Mouse (Mus musculus): ENCODE measurements around the gene Rabggtb. TPM values are rescaled to one million over a fixed set of nuclear protein-coding genes. Genes with fewer than 3 reads are reported as not detected.

Rabggtb gene
- polyA plus RNA-seq, 1 experiment = 40.6 TPM

DNA sequence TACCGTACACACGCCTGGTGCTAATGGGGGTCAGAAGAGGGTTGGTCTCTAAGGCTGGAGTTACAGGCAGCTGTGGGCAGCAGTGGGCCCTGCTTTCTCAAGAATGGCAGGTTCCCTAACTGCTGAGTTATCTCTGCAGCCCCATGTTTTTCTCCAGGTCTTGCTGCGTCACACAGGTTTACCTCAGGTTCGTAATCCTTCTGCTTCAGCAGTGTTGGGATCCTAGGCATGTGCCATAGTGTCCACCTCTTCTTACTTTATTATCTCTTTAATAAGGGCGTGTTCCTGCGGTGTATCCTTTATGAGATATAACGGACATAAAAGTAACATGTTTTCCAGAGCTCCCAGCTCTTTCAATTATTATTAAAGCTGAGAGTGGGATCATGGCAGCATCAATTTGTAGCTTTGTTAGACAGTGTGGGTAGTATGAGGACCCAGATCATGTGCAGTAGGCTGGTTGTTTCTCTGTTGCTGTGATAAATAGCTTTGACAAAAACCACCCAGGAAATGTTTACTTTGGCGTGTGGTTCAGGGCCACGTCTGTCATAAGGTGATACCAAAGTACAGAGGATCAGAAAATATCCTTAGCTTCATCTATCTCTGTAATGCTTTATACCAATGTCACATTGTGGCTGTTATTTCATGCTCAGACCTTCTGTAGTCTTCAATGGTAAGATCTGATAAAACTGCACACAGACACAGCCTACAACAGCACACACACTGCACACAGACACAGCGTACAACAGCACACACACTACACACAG lies 8.5 kb upstream of the Rabggtb start:
- no peak for DNase-seq (ENCODE audit: low read depth)

DNA sequence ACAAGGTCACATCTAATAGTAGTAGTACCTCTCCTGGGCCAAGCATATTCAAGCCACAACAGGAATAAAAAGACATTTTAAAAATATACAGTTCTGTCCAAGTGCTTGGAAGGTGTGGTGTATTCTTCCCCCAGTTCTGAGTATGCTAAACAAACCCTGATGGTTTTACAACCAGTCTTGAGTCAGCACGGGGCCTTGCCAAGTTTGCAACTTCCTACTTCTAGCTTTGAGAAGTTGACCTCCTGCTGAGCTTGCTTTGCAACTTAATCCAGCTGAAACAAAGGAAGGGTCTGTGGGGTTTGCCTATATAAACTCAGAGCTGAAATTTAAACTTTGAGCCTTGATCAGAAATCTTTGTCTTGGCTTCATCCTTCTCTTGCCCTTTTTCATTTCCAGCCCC lies 4.4 kb upstream of the Rabggtb start:
- DNase-seq (ENCODE audit: low read depth) = no peak

DNA sequence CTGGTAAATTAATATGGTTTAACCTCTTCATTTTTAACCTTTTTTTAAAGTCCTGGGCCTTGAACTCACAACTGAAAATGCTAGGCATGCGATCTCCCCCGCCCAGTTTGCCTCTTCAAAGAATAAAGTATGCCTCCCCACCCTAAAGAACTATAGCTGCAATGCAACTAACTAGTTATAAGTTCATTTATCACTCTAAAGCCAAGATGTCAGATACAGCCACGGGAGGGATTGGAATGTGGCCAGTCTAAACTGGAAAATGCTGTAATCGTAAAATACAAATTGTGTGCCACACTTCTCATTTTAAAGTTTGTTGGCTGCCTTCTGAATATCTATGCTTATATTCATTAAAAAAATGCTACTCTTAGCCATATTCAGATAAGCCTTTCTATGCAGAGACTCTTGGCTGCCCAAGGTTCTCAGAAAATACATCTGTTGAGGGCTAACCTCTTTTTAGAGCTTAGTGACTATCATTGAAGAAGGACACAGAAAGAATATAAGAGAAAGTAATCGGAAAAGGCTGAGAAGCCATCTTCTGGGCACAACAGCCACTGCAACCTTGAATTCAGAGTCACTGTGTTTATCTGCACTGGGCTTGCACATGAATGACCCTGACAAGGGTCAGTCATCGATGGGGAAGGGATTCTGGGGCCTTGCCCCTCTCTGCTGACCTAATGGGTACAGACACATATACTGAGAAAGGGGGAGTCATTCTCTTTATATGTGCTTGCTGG lies 868 bp upstream of the Rabggtb start:
- no peak for DNase-seq (ENCODE audit: low read depth)

DNA sequence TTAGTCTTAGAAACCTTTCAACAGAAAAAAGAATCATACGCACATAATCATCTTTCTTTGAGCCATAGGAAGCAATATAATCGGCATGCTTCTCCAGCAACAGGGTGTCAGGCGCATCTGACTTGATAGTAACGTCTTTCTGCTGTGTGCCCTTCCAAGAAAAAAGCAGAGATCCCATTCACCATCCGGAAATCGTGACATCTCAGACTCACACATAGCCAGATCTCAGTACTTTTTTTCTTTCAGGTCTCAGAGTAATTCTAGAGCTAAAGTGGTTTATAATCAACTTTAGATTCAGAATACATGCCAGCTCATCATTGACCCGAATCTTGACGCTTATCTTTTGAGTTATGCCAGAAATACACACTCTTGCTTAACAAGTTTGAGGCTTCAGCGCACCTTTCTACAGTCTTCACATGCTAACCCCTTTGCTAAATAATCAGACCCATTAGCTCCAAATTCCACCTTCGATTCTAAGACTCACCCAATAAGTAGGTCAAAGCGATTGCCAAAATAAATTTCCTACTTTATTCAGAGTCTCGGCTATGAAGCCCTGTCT lies 848 bp downstream of the Rabggtb start:
- DNase-seq (ENCODE audit: low read depth) = no peak

DNA sequence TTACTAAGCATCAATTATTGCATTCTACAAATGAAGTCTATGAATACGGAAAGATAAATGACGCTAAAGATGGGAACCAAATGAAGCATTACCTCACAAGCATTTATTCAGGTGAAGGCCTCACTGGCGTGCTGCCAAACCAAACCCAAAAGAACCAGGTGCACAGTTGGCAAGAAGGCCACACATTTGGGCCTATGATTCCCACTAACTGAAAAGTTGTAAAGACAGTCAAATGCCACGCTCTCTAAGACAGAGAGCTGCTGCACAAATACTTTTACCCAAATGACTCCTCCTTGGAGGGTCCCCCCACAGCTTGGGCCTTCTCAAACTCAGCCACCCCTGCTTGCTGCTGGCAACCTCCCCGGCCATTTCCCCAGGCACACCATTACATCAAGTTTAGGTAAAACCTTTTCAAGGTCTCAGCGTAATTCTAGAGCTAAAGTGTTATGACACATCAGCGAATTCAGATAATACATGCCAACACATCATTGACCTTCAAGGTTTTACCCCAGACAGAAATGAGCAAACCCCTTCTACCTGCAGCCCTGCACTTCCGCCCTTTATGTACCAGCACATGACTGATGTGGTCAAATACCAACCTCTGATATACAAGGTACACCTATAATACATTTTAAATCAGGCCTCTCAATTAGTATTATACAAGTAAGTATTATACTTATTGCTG lies 1.5 kb downstream of the Rabggtb start:
- DNase-seq (ENCODE audit: low read depth) = no peak

DNA sequence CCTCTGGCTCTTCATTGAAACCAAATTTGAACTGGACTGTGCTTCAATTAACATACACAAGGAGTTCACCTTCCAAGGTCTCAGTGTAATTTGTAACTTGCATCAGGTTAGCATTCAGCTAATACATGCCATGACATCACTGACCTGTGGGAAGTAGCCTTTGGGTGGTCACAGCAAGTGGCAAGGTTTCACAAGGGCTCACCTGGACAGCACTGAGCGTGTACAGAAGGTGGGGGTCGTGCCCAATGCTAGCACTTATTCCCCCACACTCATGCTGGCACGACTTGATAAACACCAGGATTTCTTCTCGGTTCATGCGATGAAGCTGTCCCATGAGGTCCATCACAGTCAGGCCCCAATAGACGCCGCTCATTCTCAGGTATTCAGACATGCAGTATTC lies 2.3 kb downstream of the Rabggtb start:
- no peak for DNase-seq (ENCODE audit: low read depth)

DNA sequence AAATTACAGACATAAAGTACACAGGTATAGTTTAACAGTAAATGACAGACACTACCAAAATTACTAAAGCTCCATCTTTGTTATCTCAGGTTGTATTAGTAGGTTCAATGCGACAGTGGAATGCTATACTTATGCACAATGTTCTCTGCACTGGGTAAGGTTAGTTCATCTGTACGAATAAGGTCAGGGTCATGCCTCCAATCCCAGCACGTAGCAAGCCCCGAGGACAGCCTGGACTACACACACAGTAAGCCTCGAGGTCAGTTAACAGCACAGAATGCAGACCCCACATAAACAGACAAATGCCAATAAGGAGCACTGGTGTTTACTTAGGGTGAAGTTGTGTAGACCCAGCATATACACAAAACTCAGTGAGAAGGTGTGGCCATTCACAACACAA lies 3.9 kb downstream of the Rabggtb start:
- DNase-seq (ENCODE audit: low read depth) = no peak

DNA sequence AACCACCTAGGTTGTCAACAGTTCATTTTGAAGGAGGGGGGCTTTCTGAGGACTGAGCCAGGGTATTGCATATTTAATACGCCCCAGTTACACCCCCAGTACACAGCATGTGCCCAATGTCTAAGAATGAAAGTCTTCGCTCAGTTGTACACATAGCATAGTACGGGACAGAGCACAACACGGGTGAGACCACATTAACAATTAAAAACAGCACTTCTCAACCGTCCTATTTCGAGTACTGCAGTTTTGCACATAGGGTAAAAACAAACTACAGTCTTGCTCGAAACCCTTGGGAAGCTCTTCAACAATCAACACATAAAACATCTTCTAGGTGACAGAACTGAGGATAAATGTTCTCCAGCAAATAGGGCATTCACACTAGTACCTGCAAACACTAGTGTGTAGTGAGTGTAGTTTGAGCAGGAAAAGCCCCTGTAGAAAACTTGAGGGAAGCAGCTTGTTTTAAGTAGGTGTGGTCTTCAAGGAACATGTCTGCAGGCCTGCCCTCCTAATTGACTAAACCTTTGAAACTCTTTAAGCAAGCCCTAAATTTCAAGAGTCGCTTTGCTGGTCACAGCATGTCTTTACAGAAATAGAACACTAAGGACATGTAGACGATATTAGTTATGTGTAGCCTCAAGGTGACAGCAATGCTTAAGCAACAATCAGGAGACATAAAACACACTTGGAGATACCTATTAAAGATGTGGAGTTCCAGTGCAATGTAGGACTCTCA lies 6.5 kb downstream of the Rabggtb start, which contains the start of gene Msh4:
TSS of gene Msh4 (minus strand) at position 3 of the 736 bp plus-strand sequence.
- DNase-seq (ENCODE audit: low read depth) = no peak

DNA sequence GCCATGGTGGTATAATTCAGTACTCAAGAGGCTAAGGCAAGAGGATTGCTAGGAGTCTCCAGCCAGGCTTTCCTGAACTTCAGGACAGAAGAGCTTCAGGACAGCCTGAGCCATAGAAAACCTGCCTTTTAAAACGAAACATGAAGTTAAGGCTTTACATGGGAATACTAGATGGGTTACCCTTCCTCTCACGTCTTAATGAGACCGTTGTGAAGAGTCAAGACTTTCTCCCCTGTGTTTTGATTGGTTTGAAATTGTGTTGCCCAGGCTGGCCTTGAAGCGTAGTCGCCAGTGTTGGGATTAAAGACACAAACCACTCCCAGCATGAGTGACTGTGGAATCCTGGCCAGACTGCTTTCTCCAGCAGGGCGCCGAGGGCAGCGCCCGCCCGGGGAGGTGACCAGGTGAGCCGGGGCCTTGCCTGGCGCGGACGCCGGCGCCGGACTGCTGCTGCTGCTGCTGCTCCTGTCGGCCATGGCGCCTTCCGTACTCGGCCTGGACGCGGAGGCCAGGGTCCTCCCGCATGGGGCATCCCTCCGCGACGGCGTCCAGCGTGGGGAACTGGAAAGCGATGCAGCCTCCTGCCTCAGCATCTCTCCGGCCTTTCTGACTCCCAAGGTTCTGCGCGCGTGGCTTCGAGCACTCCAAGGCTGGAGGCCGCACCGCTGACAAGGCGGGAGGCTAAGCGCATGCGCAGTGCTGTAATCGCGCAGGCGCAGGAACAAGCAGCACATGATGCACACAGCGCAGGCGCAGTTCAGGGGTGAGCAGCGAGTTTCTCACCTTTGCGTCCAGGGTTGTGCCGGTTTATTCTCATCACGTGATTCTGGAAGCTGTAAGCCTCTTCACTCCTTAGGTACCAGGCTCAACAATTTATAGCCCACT lies 7.3 kb downstream of the Rabggtb start:
- no peak for DNase-seq (ENCODE audit: low read depth)

DNA sequence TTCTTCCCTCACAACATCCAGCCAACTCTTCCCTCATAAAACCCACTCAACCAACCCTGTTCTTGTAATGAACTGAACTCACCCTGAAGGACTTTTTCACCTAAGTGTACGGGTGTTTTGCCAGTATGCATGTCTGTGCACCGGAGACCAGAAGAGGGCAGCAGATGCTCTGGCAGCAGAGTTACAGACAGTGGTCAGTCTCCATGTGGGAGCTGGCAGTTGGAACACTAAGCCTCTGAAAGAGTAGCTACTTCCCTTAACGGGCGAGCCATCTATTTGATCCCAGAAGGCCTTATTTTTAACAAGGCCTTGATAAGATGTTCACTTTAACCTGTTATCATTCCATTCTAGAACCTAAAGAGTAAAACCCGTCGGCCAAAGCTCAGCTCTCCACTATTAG lies 8.2 kb downstream of the Rabggtb start:
- no peak for DNase-seq (ENCODE audit: low read depth)

DNA sequence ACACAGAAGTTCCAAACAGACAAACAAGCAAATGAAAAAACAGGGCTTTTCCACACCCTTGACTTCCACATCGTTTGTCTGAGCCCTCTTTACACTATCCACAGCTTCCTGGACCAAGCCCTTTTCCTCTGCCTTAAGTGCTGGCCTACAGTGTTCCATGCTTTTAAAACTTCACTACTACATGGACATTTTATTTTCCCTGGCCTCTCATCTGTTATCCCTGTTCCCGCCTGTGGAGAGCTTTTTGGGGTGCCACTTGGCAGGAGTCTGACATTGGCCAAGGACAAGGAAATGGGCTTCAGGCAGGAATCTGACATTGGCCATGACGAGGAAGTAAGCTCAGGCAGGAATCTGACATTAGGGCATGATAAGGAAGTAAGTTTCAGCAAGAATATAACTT lies 10.2 kb downstream of the Rabggtb start:
- DNase-seq (ENCODE audit: low read depth) = no peak

DNA sequence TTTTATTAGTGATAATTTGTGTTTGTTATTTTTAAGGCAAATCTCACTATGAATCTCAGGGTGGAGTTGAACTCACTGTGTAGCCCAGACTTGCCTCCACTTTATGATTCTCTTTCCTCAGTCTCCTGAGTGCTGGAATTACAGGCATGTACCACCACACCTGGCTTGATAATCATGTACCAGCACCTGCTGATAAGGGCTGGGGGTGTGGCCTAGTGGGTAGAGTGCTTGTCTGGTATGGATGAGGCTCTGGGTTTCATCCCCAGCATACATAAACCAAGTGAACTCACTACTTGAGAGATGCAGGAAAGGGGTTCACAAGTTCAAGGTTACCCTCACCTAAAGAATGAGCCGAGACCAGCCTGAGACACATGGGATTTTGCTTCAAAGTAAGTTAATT lies 10.9 kb downstream of the Rabggtb start:
- DNase-seq (ENCODE audit: low read depth) = no peak

DNA sequence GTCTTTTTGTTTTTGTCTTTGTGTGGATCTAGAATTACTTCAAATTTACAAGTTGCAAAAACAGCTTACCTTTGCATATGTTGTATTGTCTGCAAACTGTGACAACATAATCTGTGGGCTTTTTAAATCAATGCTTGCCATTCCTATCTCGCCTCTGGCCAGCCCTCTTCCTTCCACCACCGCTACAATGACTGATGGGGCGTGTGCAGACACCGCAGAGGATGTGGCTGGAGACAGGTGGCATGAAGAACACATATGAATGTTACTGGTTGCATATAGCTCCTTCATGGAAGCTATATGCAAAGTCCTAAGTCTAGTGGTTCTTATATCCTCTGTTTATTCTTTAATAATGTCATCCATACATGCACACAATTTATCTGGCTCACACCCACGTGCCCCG lies 15.6 kb downstream of the Rabggtb start:
- DNase-seq (ENCODE audit: low read depth) = no peak

DNA sequence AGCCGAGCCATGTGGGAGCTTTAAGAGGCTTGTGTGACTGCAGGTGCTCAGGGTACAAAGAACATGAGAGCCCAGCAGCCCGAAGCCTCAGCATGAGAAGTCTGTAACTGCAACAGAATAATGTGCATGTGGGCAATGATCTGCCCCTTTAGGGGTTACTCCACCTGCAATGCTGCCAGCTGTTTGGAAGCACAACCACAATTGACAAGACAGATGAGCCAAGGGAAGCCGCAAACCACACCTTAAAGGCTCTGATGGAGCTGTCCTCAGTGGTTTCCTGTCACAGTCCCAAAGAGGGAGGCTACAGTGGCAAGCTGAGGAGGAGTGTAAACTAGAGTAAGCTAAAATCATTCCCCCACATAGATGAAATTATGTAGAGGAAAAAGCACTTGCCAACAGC lies 17.4 kb downstream of the Rabggtb start:
- no peak for DNase-seq (ENCODE audit: low read depth)

DNA sequence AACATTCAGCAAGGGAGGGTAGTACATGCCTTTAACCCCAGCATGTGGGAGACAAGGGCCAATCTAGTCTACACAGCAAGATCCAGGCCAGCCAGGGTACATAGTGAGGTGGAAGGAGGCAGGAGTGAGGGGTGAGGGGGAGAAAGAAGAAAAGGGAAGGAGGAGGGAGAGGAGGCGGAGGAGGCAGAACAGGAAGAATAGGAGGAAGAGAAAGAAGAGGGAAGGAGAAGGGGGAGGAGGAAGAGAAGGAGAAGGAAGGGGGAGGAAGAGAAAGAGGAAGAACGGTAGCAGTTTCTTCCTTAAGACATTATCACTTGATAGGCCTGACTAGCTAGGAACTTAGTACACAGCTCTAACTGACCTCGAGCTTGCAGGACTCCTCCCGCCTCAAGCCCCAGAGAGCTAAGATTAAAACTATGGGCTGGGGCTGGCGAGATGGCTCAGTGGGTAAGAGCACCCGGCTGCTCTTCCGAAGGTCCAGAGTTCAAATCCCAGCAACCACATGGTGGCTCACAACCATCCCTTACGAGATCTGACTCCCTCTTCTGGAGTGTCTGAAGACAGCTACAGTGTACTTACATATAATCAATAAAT lies 23.5 kb downstream of the Rabggtb start:
- DNase-seq (ENCODE audit: low read depth) = no peak

DNA sequence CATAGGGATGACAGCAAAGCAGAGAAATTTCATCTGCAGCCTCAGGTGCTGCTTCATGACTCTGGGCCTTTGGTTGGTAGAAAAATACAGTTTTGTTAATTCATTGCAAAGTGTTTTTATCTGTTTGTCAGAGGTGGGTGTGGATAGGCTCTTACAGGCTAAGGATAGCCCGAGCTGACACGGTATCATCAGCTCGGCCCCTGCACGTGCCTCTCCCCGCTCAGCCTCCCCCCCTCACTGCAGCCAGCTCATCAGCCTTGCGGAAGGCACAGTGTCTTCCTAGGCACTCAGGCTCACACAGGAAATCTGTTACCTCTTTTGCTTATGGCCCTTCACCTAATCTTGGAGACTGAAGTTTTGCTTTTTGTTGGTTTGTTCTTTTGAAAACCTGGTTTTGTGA lies 24.7 kb downstream of the Rabggtb start:
- DNase-seq (ENCODE audit: low read depth) = no peak

DNA sequence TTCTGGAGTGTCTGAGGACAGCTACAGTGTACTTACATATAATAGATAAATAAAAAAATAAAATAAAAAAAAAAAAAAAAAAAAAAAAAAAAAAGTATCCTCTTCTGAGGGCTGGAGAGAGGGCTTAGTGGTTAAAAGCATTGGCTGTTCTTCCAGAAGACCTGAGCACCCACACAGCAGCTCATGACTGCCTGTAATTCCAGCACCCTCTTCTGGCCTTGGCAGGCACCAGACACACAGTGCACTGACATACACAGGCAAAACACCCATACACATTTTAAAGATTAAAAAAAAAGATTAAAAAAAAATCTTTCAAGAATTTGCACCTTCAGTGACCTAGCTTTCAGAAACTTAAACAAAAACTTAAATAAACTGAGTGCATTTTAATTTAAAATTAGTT lies 26.5 kb downstream of the Rabggtb start:
- DNase-seq (ENCODE audit: low read depth) = no peak

DNA sequence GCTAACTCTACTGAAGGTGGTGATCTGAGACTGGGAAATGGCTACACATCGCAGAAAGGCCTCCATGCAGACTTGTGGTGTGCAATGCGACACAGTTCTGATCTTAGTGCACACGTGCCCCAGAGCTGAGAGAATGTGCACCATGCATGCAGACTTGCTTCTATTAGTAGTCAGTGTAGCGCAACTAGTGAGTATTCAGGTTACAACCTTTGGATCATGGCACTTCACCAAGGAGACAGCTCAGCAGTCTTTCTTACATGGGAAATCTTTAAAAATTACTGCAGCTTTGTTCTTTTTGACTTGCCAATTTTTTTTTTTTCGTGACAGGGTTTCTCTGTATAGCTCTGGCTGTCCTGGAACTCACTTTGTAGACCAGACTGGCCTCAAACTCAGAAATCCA lies 41.4 kb downstream of the Rabggtb start:
- no peak for DNase-seq (ENCODE audit: low read depth)

DNA sequence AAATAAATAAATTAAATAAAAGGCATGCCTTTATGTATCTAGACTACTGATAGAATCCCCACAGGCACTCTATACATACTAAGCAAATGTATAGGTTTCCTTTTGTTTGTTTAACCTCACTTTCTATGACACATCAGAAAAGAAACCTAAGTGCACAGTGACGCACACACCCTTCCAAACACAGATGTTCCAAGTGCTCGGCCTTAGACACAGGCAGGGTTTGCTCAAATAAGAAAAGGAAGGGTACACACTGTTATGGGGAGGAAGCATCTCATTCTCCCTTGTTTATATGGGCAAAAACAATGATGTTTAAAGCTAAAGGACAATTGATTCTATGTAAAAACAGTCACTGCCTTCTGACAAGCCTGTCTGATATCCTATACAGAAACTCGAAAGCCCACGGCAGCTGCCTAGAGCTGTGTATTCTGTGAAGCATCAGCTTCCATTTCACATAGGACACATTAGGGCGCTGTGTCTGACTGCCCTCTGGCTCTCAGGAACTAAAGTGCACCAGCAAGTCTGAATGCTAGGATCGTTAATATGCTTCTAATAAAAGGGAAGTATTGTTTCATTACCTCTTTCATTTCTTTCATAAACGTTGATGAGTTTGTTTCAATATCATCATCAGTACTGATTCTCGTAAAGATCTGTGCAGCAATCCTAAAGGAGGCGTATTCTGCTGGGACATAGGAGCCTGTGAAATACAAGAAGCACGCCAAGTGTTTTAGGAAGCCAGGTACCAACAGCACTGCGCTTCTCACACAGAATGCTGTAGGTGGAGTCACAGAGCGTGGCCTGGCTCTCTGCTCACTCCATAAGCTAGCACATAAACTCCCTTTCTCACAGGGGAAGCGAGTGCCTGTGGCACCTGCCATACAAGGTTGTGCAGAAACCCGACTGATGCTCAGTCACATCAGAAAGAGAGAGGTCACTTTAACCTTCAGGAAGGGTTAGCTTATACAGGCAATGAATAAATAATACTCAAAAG lies 45.4 kb downstream of the Rabggtb start:
- DNase-seq (ENCODE audit: low read depth) = no peak
